Mouse (Mus musculus) E14TG2a.4 (cell line): Measurements from ENCODE around the gene Grik3.

Experiments
- CTCF ChIP-seq: conservative IDR thresholded peaks from 2 replicates; pipeline ENCODE4 v1.5.1; 2014; ENCODE audit warnings: low read length
- NANOG ChIP-seq: IDR thresholded peaks from 2 replicates; pipeline ENCODE4 v1.6.1; 2014; ENCODE audit warnings: borderline replicate concordance, low read length, mixed read lengths
- POU5F1 ChIP-seq: IDR thresholded peaks from 2 replicates; pipeline ENCODE4 v1.6.1; 2014; ENCODE audit warnings: low read length, borderline replicate concordance

- TF ChIP-seq CTCF (no peak), POU5F1 (no peak), NANOG (no peak)
Observed at GRCm38 (mm10) chr4:125590241-125590919, 99.9 kb downstream of the Grik3 start.
